Comparison of ENCODE assay signal across 9 mouse cellular contexts in genomic region chr19:6300402-6300841, GRCm38 (mm10). TPM values are rescaled to one million over a fixed set of nuclear protein-coding genes. Genes with fewer than 3 reads are reported as not detected.
DNase-seq lines count a peak whose midpoint lies in the region; ATAC-seq and TF ChIP-seq lines count a peak whose summit lies in the region.
"Had no signal": no experiment of that assay in that cellular context is flagged by ENCODE, and none has a peak within 500 bp of the region (broad histone marks: within the 10 kb centered on the region; RNA-seq: fewer than 3 reads in every experiment).

No protein-coding gene starts in this region.

- H3K4me1 ChIP-seq in megakaryocyte, embryonic 14.5 days, result peaks cover 99% of the 10 kb centered on the region
- H3K4me1 ChIP-seq in heart, adult 2 months (ENCODE audit: control insufficient read depth, insufficient read depth, low read length), result peaks cover 57% of the 10 kb centered on the region
- peaks cover 4% of the 10 kb centered on the region; the same call in 1 of the 2 replicates for H3K4me1 ChIP-seq in liver, adult 2 months (ENCODE audit: control insufficient read depth, insufficient read depth, low read length)
- no peaks in the 10 kb centered on the region for H3K4me1 ChIP-seq in stomach, embryonic 14.5 days (ENCODE audit: control insufficient read depth, insufficient read depth, low read length)

- H3K27ac ChIP-seq in heart, adult 2 months, result peak overlapping the region; percentile 97
- peak overlapping the region; percentile 81 for H3K27ac ChIP-seq in liver, adult 2 months (replicated peaks; ENCODE audit: insufficient read depth, low read depth, low read length)
- H3K27ac ChIP-seq in stomach, embryonic 14.5 days (ENCODE audit: low read length), result no peak overlapping the region

- peak overlapping the region; percentile 35; the same call in 1 of the 2 replicates for H3K9ac ChIP-seq in heart, adult 2 months (ENCODE audit: low read depth, low read length)
- no peak overlapping the region for H3K9ac ChIP-seq in liver, adult 2 months (ENCODE audit: low read depth, low read length)
- H3K9ac ChIP-seq in stomach, embryonic 14.5 days (replicated peaks; ENCODE audit: low read depth, low read length), result no peak overlapping the region
- H3K9ac ChIP-seq: hindbrain, embryonic 15.5 days had no signal

- no peaks in the 10 kb centered on the region for H3K9me3 ChIP-seq in megakaryocyte, embryonic 14.5 days
- no peaks in the 10 kb centered on the region for H3K9me3 ChIP-seq in stomach, embryonic 14.5 days (ENCODE audit: control insufficient read depth, low read depth, low read length)
- H3K9me3 ChIP-seq: hindbrain, embryonic 15.5 days had no signal

- intact Hi-C loops in heart, adult 2 months (cut with DNase I), result loop anchor here (1.0 kb wide), 1 partner anchor 12 kb away; no protein-coding TSS in a partner anchor
- intact Hi-C loops in left cerebral cortex, postnatal 36 days (cut with DNase I), result no loop called here

- H3K4me2 ChIP-seq in stomach, embryonic 14.5 days (replicated peaks; ENCODE audit: low read depth, low read length), result no peak overlapping the region
- H3K4me2 ChIP-seq: hindbrain, embryonic 15.5 days had no signal

- TF ChIP-seq POLR2A in heart, adult 2 months (IDR thresholded peaks at IDR 0.05; ENCODE audit: insufficient read depth, low read depth, low read length), result peak; percentile 63
- no peak for TF ChIP-seq POLR2A in liver, adult 2 months (IDR thresholded peaks at IDR 0.05; ENCODE audit: extremely low read depth, insufficient read depth, low read length)

- no peaks in the 10 kb centered on the region for H3K27me3 ChIP-seq in megakaryocyte, embryonic 14.5 days (replicated peaks)
- H3K27me3 ChIP-seq in heart, adult 2 months (ENCODE audit: control insufficient read depth, insufficient read depth, low read length), result no peaks in the 10 kb centered on the region
- no peaks in the 10 kb centered on the region for H3K27me3 ChIP-seq in liver, adult 2 months (ENCODE audit: control insufficient read depth, insufficient read depth, low read length)
- H3K27me3 ChIP-seq in stomach, embryonic 14.5 days (ENCODE audit: control insufficient read depth, insufficient read depth, low read length), result no peaks in the 10 kb centered on the region
- H3K27me3 ChIP-seq: hindbrain, embryonic 15.5 days had no signal

- WGBS in heart, adult 2 months, result 31% methylated on average over 7 of the region's 7 CpGs
- WGBS in liver, adult 2 months, result 72% methylated on average over 7 of the region's 7 CpGs
- 44% methylated on average over 7 of the region's 7 CpGs for WGBS in stomach, embryonic 14.5 days

- peaks cover 79% of the 10 kb centered on the region for H3K36me3 ChIP-seq in megakaryocyte, embryonic 14.5 days (replicated peaks; ENCODE audit: low read length)
- peaks cover 41% of the 10 kb centered on the region for H3K36me3 ChIP-seq in heart, adult 2 months (ENCODE audit: control insufficient read depth, insufficient read depth, low read length)
- H3K36me3 ChIP-seq in liver, adult 2 months (ENCODE audit: control insufficient read depth, insufficient read depth, low read length), result no peaks in the 10 kb centered on the region; the same call in 1 of the 2 replicates
- H3K36me3 ChIP-seq in stomach, embryonic 14.5 days (ENCODE audit: control insufficient read depth, insufficient read depth, low read length), result peaks cover 19% of the 10 kb centered on the region

- H3K79me2 ChIP-seq in heart, adult 2 months (replicated peaks; ENCODE audit: control insufficient read depth, insufficient read depth, low read length), result no peaks in the 10 kb centered on the region; the same call in 1 of the 2 replicates
- no peaks in the 10 kb centered on the region for H3K79me2 ChIP-seq in liver, adult 2 months (ENCODE audit: control insufficient read depth, insufficient read depth, low read length)

- no peak for TF ChIP-seq CTCF in heart, adult 2 months (IDR thresholded peaks at IDR 0.05)
- TF ChIP-seq CTCF in liver, adult 2 months (IDR thresholded peaks at IDR 0.05; ENCODE audit: low read depth, low read length), result no peak

- ATAC-seq in megakaryocyte, adult 5-6 weeks (ENCODE audit: poor library complexity, severe bottlenecking), result no peak
- peak; percentile 53; the same call in 1 of the 2 replicates for ATAC-seq in stomach, embryonic 14.5 days (ENCODE audit: insufficient number of reproducible peaks, insufficient read depth, low FRiP score, low read depth)

- peak overlapping the region; percentile 38 for H3K4me3 ChIP-seq in megakaryocyte, embryonic 14.5 days (replicated peaks)
- no peak overlapping the region for H3K4me3 ChIP-seq in heart, adult 2 months
- no peak overlapping the region for H3K4me3 ChIP-seq in liver, adult 2 months (ENCODE audit: insufficient read depth, low read depth, low read length)
- H3K4me3 ChIP-seq in stomach, embryonic 14.5 days (ENCODE audit: low read depth, low read length), result no peak overlapping the region
- H3K4me3 ChIP-seq: hindbrain, embryonic 15.5 days had no signal

- peak; percentile 69 to 79 for DNase-seq in heart, adult 2 months
- DNase-seq in liver, adult 2 months (ENCODE audit: extremely low read depth, low read depth, low spot score), result no peak
- DNase-seq in left cerebral cortex, postnatal 36 days (ENCODE audit: low spot score in 2 of 2), result no peak
- DNase-seq in right cerebral cortex, adult 2 months (ENCODE audit: low spot score in 2 of 2), result no peak
- no peak for DNase-seq in thymus, postnatal 36 days

- TF ChIP-seq EP300 in heart, adult 2 months (IDR thresholded peaks at IDR 0.05; ENCODE audit: insufficient read depth, low read depth, low read length), result peak; percentile 97

RNA-seq across cellular contexts. Expression of gene Cdc42bpg, which starts 5.8 kb away (rescaled TPM):
- 4.8 and 6.6 TPM in 2 replicates for polyA plus RNA-seq in megakaryocyte, embryonic 14.5 days (2012; ENCODE audit: insufficient read depth, low replicate concordance)
- total RNA-seq in megakaryocyte, adult 5-6 weeks (2015), result 0.56 and 0.68 TPM in 2 replicates
- total RNA-seq in megakaryocyte, adult 5-6 weeks (2017), result 0.88 and 1.3 TPM in 2 replicates
- total RNA-seq in heart, adult 2 months (2021), result 10 to 100 TPM; 11.7 to 13.9 TPM
- polyA plus RNA-seq in heart, adult 2 months (2012; rRNA removed), result 7.0 and 7.7 TPM in 2 replicates
- 3.1 and 4.6 TPM in 2 replicates for total RNA-seq in liver, adult 2 months (2014; rRNA removed)
- 6.7 and 7.3 TPM in 2 replicates for polyA plus RNA-seq in liver, adult 2 months (2012; rRNA removed)
- 2.2 and 2.3 TPM in 2 replicates for polyA plus RNA-seq in stomach, embryonic 14.5 days (2014; fragmentation: Nextera tagmentation; extraction: Ambion mirVana)
- total RNA-seq in left cerebral cortex, postnatal 36 days (2021), result 1 to 10 TPM; 3.3 to 3.4 TPM

RNA-seq across cellular contexts. Expression of gene Ehd1, which starts 23.9 kb away (rescaled TPM):
- polyA plus RNA-seq in megakaryocyte, embryonic 14.5 days (2012; ENCODE audit: insufficient read depth, low replicate concordance), result 474 and 728 TPM in 2 replicates
- total RNA-seq in megakaryocyte, adult 5-6 weeks (2015), result 19.3 and 27.1 TPM in 2 replicates
- total RNA-seq in megakaryocyte, adult 5-6 weeks (2017), result 24.0 and 34.8 TPM in 2 replicates
- total RNA-seq in heart, adult 2 months (2021), result 100 to 1,000 TPM in 1 of 2 experiments, 10 to 100 TPM in 1; 98.0 to 120 TPM
- 111 and 142 TPM in 2 replicates for polyA plus RNA-seq in heart, adult 2 months (2012; rRNA removed)
- total RNA-seq in liver, adult 2 months (2014; rRNA removed), result 25.3 and 29.7 TPM in 2 replicates
- 140 and 154 TPM in 2 replicates for polyA plus RNA-seq in liver, adult 2 months (2012; rRNA removed)
- polyA plus RNA-seq in stomach, embryonic 14.5 days (2014; fragmentation: Nextera tagmentation; extraction: Ambion mirVana), result 44.9 and 46.2 TPM in 2 replicates
- 10 to 100 TPM; 38.2 to 42.2 TPM for total RNA-seq in left cerebral cortex, postnatal 36 days (2021)

RNA-seq across cellular contexts. Expression of gene Men1, which starts 34.4 kb away (rescaled TPM):
- polyA plus RNA-seq in megakaryocyte, embryonic 14.5 days (2012; ENCODE audit: insufficient read depth, low replicate concordance), result 70.2 and 174 TPM in 2 replicates
- 15.1 and 16.6 TPM in 2 replicates for total RNA-seq in megakaryocyte, adult 5-6 weeks (2015)
- 19.2 and 20.7 TPM in 2 replicates for total RNA-seq in megakaryocyte, adult 5-6 weeks (2017)
- total RNA-seq in heart, adult 2 months (2021), result 10 to 100 TPM; 13.9 to 14.0 TPM
- polyA plus RNA-seq in heart, adult 2 months (2012; rRNA removed), result 19.4 and 19.6 TPM in 2 replicates
- 9.3 and 10.1 TPM in 2 replicates for total RNA-seq in liver, adult 2 months (2014; rRNA removed)
- polyA plus RNA-seq in liver, adult 2 months (2012; rRNA removed), result 26.6 and 29.4 TPM in 2 replicates
- polyA plus RNA-seq in stomach, embryonic 14.5 days (2014; fragmentation: Nextera tagmentation; extraction: Ambion mirVana), result 40.0 and 41.3 TPM in 2 replicates
- total RNA-seq in left cerebral cortex, postnatal 36 days (2021), result 10 to 100 TPM; 67.5 to 73.7 TPM

RNA-seq across cellular contexts. Expression of gene Map4k2, which starts 40.5 kb away (rescaled TPM):
- polyA plus RNA-seq in megakaryocyte, embryonic 14.5 days (2012; ENCODE audit: insufficient read depth, low replicate concordance), result 9.3 and 21.8 TPM in 2 replicates
- total RNA-seq in megakaryocyte, adult 5-6 weeks (2015), result 35.0 and 43.3 TPM in 2 replicates
- 66.3 and 79.6 TPM in 2 replicates for total RNA-seq in megakaryocyte, adult 5-6 weeks (2017)
- total RNA-seq in heart, adult 2 months (2021), result 10 to 100 TPM; 36.1 to 38.4 TPM
- 88.9 and 107 TPM in 2 replicates for polyA plus RNA-seq in heart, adult 2 months (2012; rRNA removed)
- 12.8 and 17.1 TPM in 2 replicates for total RNA-seq in liver, adult 2 months (2014; rRNA removed)
- 33.0 and 39.1 TPM in 2 replicates for polyA plus RNA-seq in liver, adult 2 months (2012; rRNA removed)
- polyA plus RNA-seq in stomach, embryonic 14.5 days (2014; fragmentation: Nextera tagmentation; extraction: Ambion mirVana), result 10.0 TPM in 2 replicates
- total RNA-seq in left cerebral cortex, postnatal 36 days (2021), result 100 to 1,000 TPM in 1 of 2 experiments, 10 to 100 TPM in 1; 93.5 to 107 TPM

RNA-seq across cellular contexts. Expression of gene Atg2a, which starts 59.0 kb away (rescaled TPM):
- polyA plus RNA-seq in megakaryocyte, embryonic 14.5 days (2012; ENCODE audit: insufficient read depth, low replicate concordance), result 34.7 and 62.6 TPM in 2 replicates
- 9.8 and 10.1 TPM in 2 replicates for total RNA-seq in megakaryocyte, adult 5-6 weeks (2015)
- total RNA-seq in megakaryocyte, adult 5-6 weeks (2017), result 8.5 and 10.3 TPM in 2 replicates
- total RNA-seq in heart, adult 2 months (2021), result 10 to 100 TPM; 20.5 to 24.5 TPM
- 26.3 and 26.7 TPM in 2 replicates for polyA plus RNA-seq in heart, adult 2 months (2012; rRNA removed)
- total RNA-seq in liver, adult 2 months (2014; rRNA removed), result 9.1 and 16.0 TPM in 2 replicates
- polyA plus RNA-seq in liver, adult 2 months (2012; rRNA removed), result 26.8 and 32.3 TPM in 2 replicates
- 9.2 and 10.4 TPM in 2 replicates for polyA plus RNA-seq in stomach, embryonic 14.5 days (2014; fragmentation: Nextera tagmentation; extraction: Ambion mirVana)
- total RNA-seq in left cerebral cortex, postnatal 36 days (2021), result 10 to 100 TPM; 32.3 to 39.4 TPM

Comparison
In these comparisons a context has a peak if more than half of its experiments do, and no peak if none do; other contexts are left out.
1. DNase-seq: peak in heart, adult 2 months (2 of 2); none in liver, adult 2 months (single experiment), left cerebral cortex, postnatal 36 days (0 of 2), right cerebral cortex, adult 2 months (0 of 2) and thymus, postnatal 36 days (0 of 2).